Mouse (Mus musculus) neural tube, embryonic 15.5 days (tissue): ENCODE results near the gene Ppl. TPM values are rescaled to one million over a fixed set of nuclear protein-coding genes. Genes with fewer than 3 reads are reported as not detected.

ENCODE experiments used
- ATAC-seq: fragments of 200-750 bp; cut with Nextera tagmentation; 2 replicates; pipeline ENCODE4 v1.8.0; 2017; ENCODE audit warnings: mild to moderate bottlenecking, moderate TSS enrichment, moderate library complexity; ENCODE audit not compliant: low FRiP score
- H3K27ac ChIP-seq: fragments of 300-500 bp; sonication (generic); replicated peaks from 2 replicates; pipeline ENCODE4 v1.5.1; 2015; ENCODE audit warnings: mild to moderate bottlenecking, inconsistent platforms
- H3K27me3 ChIP-seq: fragments of 300-500 bp; sonication (generic); replicated peaks from 2 replicates; pipeline ENCODE4 v1.6.1; 2015; ENCODE audit warnings: inconsistent platforms
- H3K36me3 ChIP-seq: fragments of 300-500 bp; sonication (generic); 2 replicates; pipeline ENCODE4 v1.6.1; 2015; ENCODE audit warnings: inconsistent platforms
- H3K4me1 ChIP-seq: fragments of 300-500 bp; sonication (generic); 2 replicates; pipeline ENCODE4 v1.6.1; 2015; ENCODE audit warnings: inconsistent platforms
- H3K4me2 ChIP-seq: fragments of 300-500 bp; sonication (generic); 2 replicates; pipeline ENCODE4 v1.6.1; 2015; ENCODE audit warnings: inconsistent platforms, mild to moderate bottlenecking, moderate library complexity
- H3K4me3 ChIP-seq: fragments of 300-500 bp; sonication (generic); replicated peaks from 2 replicates; pipeline ENCODE4 v1.5.1; 2015; ENCODE audit warnings: mild to moderate bottlenecking, inconsistent platforms
- H3K9ac ChIP-seq: fragments of 300-500 bp; sonication (generic); replicated peaks from 2 replicates; pipeline ENCODE4 v1.6.1; 2015; ENCODE audit warnings: mild to moderate bottlenecking, inconsistent platforms
- H3K9me3 ChIP-seq: fragments of 300-500 bp; sonication (generic); replicated peaks from 2 replicates; pipeline ENCODE4 v1.6.1; 2016; ENCODE audit warnings: inconsistent platforms
- WGBS: fragments of 180-500 bp; shearing (Covaris S2); methylation state at CpG from one replicate; pipeline ENCODE4 v1.1.7; 2015; ENCODE audit warnings: mixed read lengths; 5-methylcytosine and 5-hydroxymethylcytosine counted together
- polyA plus RNA-seq: library from polyadenylated mRNA; unstranded; fragments of >200 nt; fragmentation: Nextera tagmentation; extraction: Ambion mirVana; gene quantifications from 2 replicates; pipeline ENCODE4 v1.2.1, GENCODE M21; 2015

The Ppl gene
- 0.35 and 1.0 TPM in 2 replicates for polyA plus RNA-seq

DNA sequence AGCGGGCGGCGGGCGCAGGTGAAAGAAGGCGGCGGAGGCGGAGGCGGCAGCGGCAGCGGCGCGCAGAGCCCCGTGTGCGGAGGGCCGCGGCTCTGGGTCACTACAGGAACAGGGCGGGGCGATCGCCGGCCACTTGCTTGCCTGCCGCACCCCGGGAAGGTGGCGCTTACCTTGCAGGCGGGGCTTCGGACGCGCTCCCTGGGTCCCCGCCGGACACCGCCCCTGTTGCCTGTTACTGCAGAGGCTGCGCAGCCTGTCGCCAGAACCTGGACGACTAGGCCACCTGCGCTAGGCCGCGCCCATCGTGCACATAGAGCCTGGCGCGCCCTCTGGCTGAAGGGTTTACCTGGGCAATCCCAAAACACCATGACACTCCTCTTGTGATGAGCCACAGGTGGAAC, at the start of gene Ppl:
Gene Ppl, minus strand, starts transcription at position 21 of the 401 bp plus-strand sequence.
- peak within 1 kb of the TSS; percentile 60 for H3K4me2 ChIP-seq
- no peak within 1 kb of the TSS for H3K27ac ChIP-seq
- H3K9me3 ChIP-seq = no peaks in the 10 kb centered on the region
- no peak for ATAC-seq
- no peak within 1 kb of the TSS for H3K9ac ChIP-seq
- peaks cover 14% of the 10 kb centered on the region for H3K4me1 ChIP-seq
- under 1% methylated on average over 39 of the region's 39 CpGs for WGBS
- H3K27me3 ChIP-seq = peaks cover 76% of the 10 kb centered on the region
- peak within 1 kb of the TSS; percentile 34 for H3K4me3 ChIP-seq
- no peaks in the 10 kb centered on the region for H3K36me3 ChIP-seq

- Histone ChIP-seq H3K4me2 (no peak overlapping the region), H3K4me3 (no peak overlapping the region), H3K4me1 (no peaks in the 10 kb centered on the region), H3K27ac (no peak overlapping the region), H3K9me3 (no peaks in the 10 kb centered on the region), H3K9ac (no peak overlapping the region), H3K27me3 (no peaks in the 10 kb centered on the region), H3K36me3 (no peaks in the 10 kb centered on the region)
- 86% methylated on average over 6 of the region's 6 CpGs for WGBS
- no peak for ATAC-seq
These were observed 40.4 kb upstream of the Ppl start for GRCm38 (mm10) chr16:5172636-5173035.

DNA sequence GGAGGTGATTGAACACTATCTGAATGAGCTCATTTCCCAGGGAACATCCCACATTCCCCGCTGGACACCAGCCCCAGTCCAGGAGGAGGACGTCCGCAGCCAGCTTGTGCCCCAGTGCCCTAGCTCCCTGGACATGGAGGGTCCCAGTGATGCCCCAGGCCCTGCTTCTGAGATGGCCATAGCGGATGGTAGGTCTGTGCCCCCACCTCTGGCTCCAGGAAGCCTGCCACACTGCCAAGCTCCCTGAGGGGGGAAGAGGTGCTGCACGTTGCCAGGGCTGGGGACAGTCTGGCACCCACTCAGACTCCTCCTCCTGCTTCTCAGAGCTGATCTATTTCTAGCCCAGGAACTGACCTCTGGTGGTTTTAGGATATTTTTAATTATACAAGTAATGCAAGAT, 36.6 kb upstream of the Ppl start:
- Histone ChIP-seq H3K9me3 (no peaks in the 10 kb centered on the region), H3K9ac (no peak overlapping the region), H3K4me1 (no peaks in the 10 kb centered on the region), H3K27ac (no peak overlapping the region), H3K4me3 (no peak overlapping the region), H3K4me2 (no peak overlapping the region), H3K27me3 (no peaks in the 10 kb centered on the region), H3K36me3 (no peaks in the 10 kb centered on the region)
- ATAC-seq = no peak
- WGBS = 80% methylated on average over 5 of the region's 5 CpGs

DNA sequence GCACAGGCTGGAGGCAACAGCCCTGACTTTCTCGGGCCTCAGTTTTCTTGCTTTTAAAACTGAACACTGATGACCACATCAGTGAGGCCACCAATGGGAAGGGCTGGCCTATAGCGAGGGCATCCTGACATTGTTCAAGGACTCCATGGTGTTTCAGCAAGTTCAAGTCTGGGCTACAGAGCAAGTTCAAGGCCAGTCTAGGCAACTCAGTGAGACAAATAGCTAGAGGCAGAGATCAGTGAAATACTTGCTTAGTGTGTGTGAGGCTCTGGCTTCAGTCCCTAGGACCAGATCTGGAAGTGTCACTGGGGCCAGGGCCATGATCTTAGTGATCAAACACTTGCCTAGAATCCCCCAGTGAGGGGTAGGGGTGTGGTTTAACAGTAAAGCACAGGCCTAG, 35.8 kb upstream of the Ppl start:
- Histone ChIP-seq H3K9ac (no peak overlapping the region), H3K9me3 (no peaks in the 10 kb centered on the region), H3K27ac (no peak overlapping the region), H3K36me3 (no peaks in the 10 kb centered on the region), H3K27me3 (no peaks in the 10 kb centered on the region), H3K4me3 (no peak overlapping the region), H3K4me2 (no peak overlapping the region), H3K4me1 (no peaks in the 10 kb centered on the region)
- WGBS = 87% methylated on average over 2 of the region's 2 CpGs
- no peak for ATAC-seq

- Histone ChIP-seq H3K4me3 (no peak overlapping the region), H3K4me2 (no peak overlapping the region), H3K9ac (no peak overlapping the region), H3K27me3 (no peaks in the 10 kb centered on the region), H3K9me3 (no peaks in the 10 kb centered on the region), H3K36me3 (no peaks in the 10 kb centered on the region), H3K4me1 (no peaks in the 10 kb centered on the region), H3K27ac (no peak overlapping the region)
- 82% methylated on average over 6 of the region's 6 CpGs for WGBS
- no peak for ATAC-seq
These were observed 32.1 kb upstream of the Ppl start for GRCm38 (mm10) chr16:5164327-5164726.

GRCm38 (mm10) chr16:5159248-5159647, 27.0 kb upstream of the Ppl start:
- H3K4me1 ChIP-seq = no peaks in the 10 kb centered on the region
- H3K27ac ChIP-seq = no peak overlapping the region
- no peak for ATAC-seq
- H3K27me3 ChIP-seq = no peaks in the 10 kb centered on the region; the same call in 1 of the 2 replicates
- 93% methylated on average over 8 of the region's 8 CpGs for WGBS
- no peak overlapping the region for H3K4me3 ChIP-seq
- no peak overlapping the region for H3K9ac ChIP-seq
- H3K4me2 ChIP-seq = no peak overlapping the region
- H3K9me3 ChIP-seq = no peaks in the 10 kb centered on the region
- no peaks in the 10 kb centered on the region for H3K36me3 ChIP-seq

DNA sequence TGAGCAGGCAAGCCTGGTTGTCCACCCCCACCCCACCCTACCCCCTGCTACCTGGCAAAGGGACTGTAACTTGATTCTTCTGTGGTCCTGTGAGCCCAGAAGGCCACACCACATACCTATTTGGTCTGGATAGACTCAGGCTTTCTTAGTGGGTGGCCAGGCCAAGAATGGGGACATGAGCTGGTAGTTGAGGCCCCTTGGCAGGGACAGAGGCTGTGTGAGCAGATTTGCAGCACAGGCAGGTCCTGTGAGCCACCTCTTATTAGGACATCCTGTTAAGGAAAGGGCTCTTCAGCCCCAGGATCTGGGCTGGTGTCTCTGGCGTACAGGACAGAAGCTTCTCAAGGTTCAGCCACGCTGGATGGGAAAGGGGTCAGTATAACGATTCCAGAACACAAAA, 24.9 kb upstream of the Ppl start:
- Histone ChIP-seq H3K27me3 (no peaks in the 10 kb centered on the region; the same call in 1 of the 2 replicates), H3K4me2 (no peak overlapping the region), H3K9me3 (no peaks in the 10 kb centered on the region), H3K4me3 (no peak overlapping the region), H3K27ac (no peak overlapping the region), H3K4me1 (peaks cover 18% of the 10 kb centered on the region), H3K9ac (no peak overlapping the region), H3K36me3 (no peaks in the 10 kb centered on the region)
- WGBS = 87% methylated on average over 3 of the region's 3 CpGs
- ATAC-seq = no peak

- ATAC-seq = no peak
- 34% methylated on average over 2 of the region's 2 CpGs for WGBS
- H3K9me3 ChIP-seq = no peaks in the 10 kb centered on the region
These were observed 24.3 kb upstream of the Ppl start for GRCm38 (mm10) chr16:5156495-5156894.

DNA sequence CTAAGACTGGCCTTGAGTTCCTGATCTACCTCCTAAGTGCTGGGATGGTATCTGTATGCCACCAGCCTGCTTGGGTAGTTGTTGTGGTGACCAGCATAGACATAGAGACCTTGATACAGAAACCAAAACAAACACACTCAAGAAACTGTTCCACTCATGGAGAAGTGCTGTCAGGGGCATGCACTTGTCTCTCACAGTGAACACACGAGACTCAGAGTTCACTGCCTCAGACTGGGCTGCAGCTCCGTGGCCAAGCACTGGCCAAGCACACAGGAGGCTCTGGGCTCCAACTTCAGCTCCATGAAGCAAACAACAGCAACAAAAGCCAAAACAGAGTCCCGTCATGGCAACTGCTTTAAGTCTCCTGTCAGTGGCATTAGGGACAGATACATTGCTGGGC, 22.8 kb upstream of the Ppl start:
- WGBS = 57% methylated on average over 3 of the region's 3 CpGs

More at GRCm38 (mm10) chr16:5156495-5156894, 24.3 kb upstream of the Ppl start:
- Histone ChIP-seq H3K9ac (no peak overlapping the region), H3K4me3 (no peak overlapping the region), H3K4me2 (no peak overlapping the region), H3K27ac (no peak overlapping the region), H3K36me3 (no peaks in the 10 kb centered on the region), H3K27me3 (no peaks in the 10 kb centered on the region; the same call in 1 of the 2 replicates), H3K4me1 (peaks cover 18% of the 10 kb centered on the region)

GRCm38 (mm10) chr16:5153299-5154026, 21.2 kb upstream of the Ppl start:
- no peak overlapping the region for H3K9ac ChIP-seq
- 25% methylated on average over 6 of the region's 6 CpGs for WGBS
- peak; percentile 66; the same call in 1 of the 2 replicates for ATAC-seq

More for the DNA sequence above, 22.8 kb upstream of the Ppl start:
- H3K9ac ChIP-seq = no peak overlapping the region
- peaks cover 4% of the 10 kb centered on the region; the same call in 1 of the 2 replicates for H3K27me3 ChIP-seq
- no peak overlapping the region for H3K4me3 ChIP-seq
- no peaks in the 10 kb centered on the region for H3K36me3 ChIP-seq
- ATAC-seq = no peak
- no peak overlapping the region for H3K27ac ChIP-seq
- no peak overlapping the region for H3K4me2 ChIP-seq
- peaks cover 18% of the 10 kb centered on the region for H3K4me1 ChIP-seq
- no peaks in the 10 kb centered on the region for H3K9me3 ChIP-seq

DNA sequence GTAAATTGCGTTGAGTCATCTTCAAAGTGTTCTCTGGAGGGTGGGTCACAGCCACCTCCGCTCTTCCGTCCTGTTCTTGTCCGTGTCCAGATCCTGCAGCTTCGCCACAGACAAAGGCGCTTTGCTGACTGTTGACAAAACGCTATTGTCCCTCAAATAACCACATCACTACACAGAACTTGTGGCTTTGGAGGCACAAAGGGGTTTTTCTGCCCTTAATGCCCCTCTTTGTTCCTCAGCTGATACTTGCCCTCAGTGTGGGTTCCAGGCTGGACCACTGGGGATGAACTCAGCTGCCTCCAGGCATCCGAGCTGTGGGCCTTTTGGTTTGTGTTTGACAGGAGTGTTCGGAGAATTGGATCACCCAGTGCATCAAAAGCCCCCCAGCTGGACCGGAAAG, 18.3 kb upstream of the Ppl start:
- WGBS = 58% methylated on average over 10 of the region's 10 CpGs
- H3K36me3 ChIP-seq = no peaks in the 10 kb centered on the region

More at GRCm38 (mm10) chr16:5153299-5154026, 21.2 kb upstream of the Ppl start:
- H3K4me3 ChIP-seq = no peak overlapping the region
- peaks cover 18% of the 10 kb centered on the region for H3K4me1 ChIP-seq
- no peaks in the 10 kb centered on the region for H3K36me3 ChIP-seq
- peaks cover 4% of the 10 kb centered on the region for H3K27me3 ChIP-seq
- no peaks in the 10 kb centered on the region for H3K9me3 ChIP-seq
- H3K27ac ChIP-seq = peak overlapping the region; percentile 61
- no peak overlapping the region for H3K4me2 ChIP-seq

GRCm38 (mm10) chr16:5147037-5147385, 14.8 kb upstream of the Ppl start, which contains the start of gene Sec14l5:
TSS of gene Sec14l5 (plus strand) at chr16:5147109.
- WGBS = 12% methylated on average over 13 of the region's 13 CpGs
- H3K4me3 ChIP-seq = peak within 1 kb of the TSS; percentile 43
- no peaks in the 10 kb centered on the region for H3K36me3 ChIP-seq
- H3K27ac ChIP-seq = no peak within 1 kb of the TSS
- peak; percentile 46 for ATAC-seq
- H3K9me3 ChIP-seq = no peaks in the 10 kb centered on the region
- H3K27me3 ChIP-seq = peaks cover 19% of the 10 kb centered on the region
- peak within 1 kb of the TSS; percentile 76 for H3K4me2 ChIP-seq
- H3K4me1 ChIP-seq = peaks cover 18% of the 10 kb centered on the region
- peak within 1 kb of the TSS; percentile 31 for H3K9ac ChIP-seq

More for the DNA sequence above, 18.3 kb upstream of the Ppl start:
- peaks cover 19% of the 10 kb centered on the region for H3K27me3 ChIP-seq
- no peak for ATAC-seq
- H3K4me3 ChIP-seq = no peak overlapping the region
- H3K27ac ChIP-seq = no peak overlapping the region
- H3K4me2 ChIP-seq = no peak overlapping the region
- no peaks in the 10 kb centered on the region for H3K9me3 ChIP-seq
- H3K9ac ChIP-seq = no peak overlapping the region
- peaks cover 35% of the 10 kb centered on the region for H3K4me1 ChIP-seq
